Mouse (Mus musculus) left cerebral cortex, adult 18-20 months (tissue): ENCODE results near the gene Phactr3. TPM values are rescaled to one million over a fixed set of nuclear protein-coding genes. Genes with fewer than 3 reads are reported as not detected.
"Not testable (repeated sequence)": the region's sequence is repeated elsewhere in the genome, so short reads cannot be mapped to it uniquely, and the experiment has no call there.

Experiments used
- DNase-seq, 2 experiments: peaks; one replicate each; pipeline ENCODE4 v3.0.0; 2021 to 2022; ENCODE audit warnings: low spot score in 2 of 2, mixed read lengths in 1 of 2
- long read RNA-seq, 2 experiments: library from polyadenylated mRNA; stranded (forward); transcript quantifications; one replicate each; pipeline ENCODE4 v2.0.0; 2021
- total RNA-seq, 2 experiments: library from RNA; stranded (reverse); gene quantifications; 2 replicates each; pipeline ENCODE4 v1.2.3; 2021

The Phactr3 gene
- total RNA-seq = 100 to 1,000 TPM; 143 to 145 TPM
- long read RNA-seq, experiment 1, transcript Phactr3-202 (13 exons, 2,680 nt) = minor isoform, 36 of 116 reads
- long read RNA-seq, experiment 1, transcript Phactr3-201 (13 exons, 2,642 nt) = major isoform, 37 of 116 reads
- long read RNA-seq, experiment 1, partial matches to known transcripts = 33 of 116 reads
- long read RNA-seq, experiment 1, other reads (novel, unspliced or antisense) = 7 of 116 reads
- long read RNA-seq, experiment 2, transcript Phactr3-201 (13 exons, 2,642 nt) = minor isoform, 22 of 104 reads
- long read RNA-seq, experiment 2, transcript Phactr3-202 (13 exons, 2,680 nt) = major isoform, 44 of 104 reads
- long read RNA-seq, experiment 2, partial matches to known transcripts = 25 of 104 reads
- long read RNA-seq, experiment 2, other reads (novel, unspliced or antisense) = 8 of 104 reads

DNA sequence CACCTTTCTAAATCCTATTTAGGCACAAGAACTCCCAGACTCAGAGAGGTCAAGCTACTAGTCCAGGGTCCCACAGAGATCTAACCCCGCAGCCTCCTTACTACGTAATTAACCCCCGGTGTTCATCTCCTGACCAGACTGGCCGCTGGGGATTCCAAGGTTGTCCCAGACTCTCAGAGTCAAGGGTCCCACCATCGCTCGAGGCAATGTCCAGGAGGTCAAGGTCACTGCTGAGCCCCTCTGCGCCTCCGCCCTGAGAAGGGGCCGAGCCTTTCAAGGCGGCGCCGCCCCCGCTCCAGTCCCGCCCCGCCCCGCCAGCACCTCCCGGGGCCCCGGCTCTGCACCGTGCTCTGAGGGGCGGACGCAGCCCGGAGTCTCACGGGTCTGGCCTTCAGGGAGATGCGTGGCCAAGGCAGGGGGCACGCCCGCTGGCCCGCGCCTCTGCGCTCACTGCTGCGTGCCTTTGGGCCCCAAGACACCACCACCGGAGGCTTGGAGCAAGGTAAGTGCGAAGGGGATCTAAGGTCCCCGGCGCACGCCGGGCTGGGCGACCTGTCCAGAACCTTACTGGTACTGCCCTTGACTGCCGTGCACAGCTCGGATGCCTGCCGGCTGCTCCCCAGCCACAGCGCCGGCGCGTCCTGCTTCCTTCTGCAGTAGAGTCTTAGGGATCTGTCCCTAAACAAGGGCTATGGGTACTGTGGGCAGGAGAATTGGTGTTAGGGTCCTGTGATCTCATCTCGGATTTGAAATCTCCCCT, at the start of gene Phactr3:
Gene Phactr3 (plus strand): TSS at position 175 of the 760 bp plus-strand sequence.
- no peak for DNase-seq

DNA sequence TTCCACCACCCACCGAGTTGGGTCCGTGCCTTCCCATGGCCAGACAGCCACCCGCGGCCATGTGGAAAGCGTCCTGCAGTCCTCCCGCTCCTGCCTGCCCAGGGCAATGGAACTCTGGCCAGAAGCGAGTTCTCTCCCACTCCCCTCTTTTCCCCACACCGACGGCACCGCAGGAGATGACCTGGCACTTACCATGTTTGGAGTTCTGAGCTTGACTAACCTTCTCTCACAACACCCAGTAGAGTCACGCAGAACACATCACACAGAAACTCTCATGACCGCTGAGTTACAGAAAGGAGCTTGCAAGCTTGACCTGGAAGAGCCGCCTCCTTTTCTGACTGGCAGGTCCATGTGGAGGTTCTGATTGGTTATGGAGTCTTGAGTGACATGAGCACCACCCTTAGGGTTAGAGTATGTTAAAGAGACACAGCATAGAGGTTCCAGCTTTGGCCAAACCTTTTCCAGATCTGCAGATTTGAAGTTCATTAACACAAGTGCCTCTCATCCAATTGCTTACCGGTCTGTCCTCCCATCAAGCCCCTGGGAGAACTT, 40.5 kb upstream of the Phactr3 start, which contains the start of gene Zfp931:
Gene Zfp931 (minus strand): TSS at position 311 of the 552 bp plus-strand sequence.
- DNase-seq = not testable (repeated sequence)

DNA sequence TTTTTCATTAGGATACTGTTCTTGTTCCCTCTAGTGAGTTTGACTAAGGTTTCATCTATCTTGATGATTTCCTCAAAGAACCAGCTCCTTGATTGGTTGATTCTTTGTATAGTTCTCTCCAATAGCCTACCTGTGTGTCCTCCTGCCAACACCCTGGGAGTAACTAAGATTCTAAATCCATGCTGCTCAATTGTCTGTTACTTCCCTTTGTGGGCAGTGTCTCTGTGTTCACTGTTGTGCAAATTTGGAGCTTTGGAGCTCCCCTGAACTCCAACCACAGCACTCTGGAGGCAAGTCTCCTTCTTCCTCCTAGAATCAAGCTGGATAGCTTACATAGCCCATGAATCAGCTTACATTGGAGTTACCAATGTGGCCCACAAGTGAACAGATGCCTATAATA, 29.2 kb upstream of the Phactr3 start:
- no peak for DNase-seq

DNA sequence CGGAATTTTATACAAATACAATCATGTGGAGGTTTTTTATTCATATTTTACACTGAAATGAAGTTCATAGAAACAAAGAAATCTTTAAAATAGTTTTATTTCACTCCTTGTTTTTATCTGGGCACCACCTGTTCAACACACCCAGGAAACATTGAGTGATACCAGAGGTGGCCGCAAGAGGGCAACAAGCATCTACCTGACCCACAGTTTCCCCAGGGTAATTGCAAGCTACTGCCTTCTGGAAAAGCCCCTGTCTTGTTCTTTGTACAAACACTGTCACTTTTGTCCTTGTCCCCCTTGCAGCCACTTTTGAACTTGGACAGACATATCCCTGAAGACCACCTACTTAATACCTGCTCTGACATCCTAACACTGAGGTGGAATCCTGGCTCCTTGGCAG, 20.8 kb upstream of the Phactr3 start:
- DNase-seq = peak; percentile 73 to 78

DNA sequence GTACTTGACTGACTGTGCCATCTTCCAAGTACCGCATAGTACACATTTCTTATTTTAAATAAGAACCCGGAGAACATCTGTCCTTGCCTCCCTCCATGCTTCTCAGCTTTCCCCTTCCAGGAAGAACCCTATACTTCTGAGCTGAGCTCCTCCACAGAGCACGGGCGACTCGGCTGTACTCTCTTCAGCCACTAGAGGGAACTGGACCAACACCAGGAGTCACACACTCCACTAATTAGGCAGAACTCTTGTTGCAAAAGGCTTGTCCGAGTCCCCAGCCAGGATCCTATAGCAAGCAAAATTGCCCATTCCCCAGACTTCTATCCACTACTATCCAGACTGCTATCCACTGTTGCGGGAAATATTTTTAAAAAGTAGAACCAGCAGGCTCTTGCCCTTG, 16.8 kb upstream of the Phactr3 start:
- peak; percentile 77 to 81 for DNase-seq

DNA sequence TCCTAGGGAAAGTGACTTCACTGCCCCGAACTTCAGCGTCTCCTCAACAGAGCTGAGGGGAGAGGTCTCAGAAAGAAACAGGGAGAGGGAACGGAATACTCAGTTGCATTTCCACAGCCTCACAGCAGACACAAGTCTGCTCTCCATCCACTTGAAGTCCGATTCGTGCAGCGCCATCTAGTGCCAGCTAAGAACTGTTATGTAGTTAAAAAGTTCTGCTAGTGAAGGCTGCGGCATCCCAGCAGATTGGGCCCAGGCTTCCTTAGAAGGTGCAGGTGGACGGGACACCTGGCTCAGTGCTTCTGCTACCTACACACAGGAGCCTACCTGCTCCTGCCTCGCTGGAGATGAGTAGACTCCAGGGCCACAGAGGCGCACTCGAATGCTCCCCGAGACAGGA, 829 bp upstream of the Phactr3 start:
- peak; percentile 70 to 72 for DNase-seq

DNA sequence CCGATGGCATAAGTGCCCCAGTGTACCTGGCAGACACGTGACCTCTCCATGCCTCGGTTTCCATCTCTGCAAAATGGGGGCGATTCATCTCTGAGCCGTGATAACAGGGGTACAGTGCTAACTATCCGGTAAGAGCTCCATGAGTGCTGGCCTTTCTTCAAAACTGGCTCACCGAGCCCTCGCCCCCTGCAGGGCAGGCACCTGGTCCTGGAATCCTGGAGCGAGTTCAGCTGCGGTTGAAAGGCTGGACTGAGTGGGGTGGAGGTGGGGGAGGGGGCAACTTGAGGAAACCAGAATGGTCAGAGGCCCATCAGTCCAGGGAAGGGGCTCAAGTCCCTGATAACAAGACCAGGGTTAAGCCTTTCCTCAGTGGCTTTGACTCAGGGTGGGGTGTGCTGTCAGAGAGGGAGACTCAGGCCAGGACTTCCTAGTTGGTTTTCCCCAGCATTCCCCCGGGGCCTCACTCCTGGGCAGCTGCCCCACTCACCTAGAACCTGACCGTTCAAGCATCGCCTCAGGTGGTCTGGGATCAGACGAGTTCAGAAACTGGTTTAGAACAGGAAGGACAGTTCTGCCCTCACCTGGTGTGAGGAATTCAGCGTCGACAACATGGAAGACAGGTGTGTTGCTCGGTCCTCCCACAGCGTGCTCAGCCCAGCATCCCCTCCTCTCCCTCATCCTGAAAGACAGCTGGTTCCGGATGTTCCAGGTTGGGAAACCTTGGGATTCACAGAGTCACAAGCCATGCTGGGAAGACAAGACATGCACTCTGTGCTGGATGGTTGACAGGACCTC, 983 bp downstream of the Phactr3 start:
- DNase-seq = no peak

DNA sequence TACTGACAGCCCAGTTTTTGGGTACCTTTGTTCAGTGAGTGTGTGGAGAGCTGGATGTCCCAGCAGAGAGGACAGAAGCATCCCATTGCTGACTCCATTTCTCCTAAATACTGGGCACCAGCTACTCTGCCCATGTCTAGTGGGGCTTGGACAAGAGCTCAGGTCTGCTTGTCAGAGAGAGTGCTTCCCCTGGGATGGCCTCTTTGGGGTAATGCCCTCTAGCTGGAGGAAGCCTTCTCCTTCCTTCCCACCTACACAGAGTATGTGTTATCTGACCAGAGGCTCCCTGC, 1.5 kb downstream of the Phactr3 start:
- DNase-seq = no peak

DNA sequence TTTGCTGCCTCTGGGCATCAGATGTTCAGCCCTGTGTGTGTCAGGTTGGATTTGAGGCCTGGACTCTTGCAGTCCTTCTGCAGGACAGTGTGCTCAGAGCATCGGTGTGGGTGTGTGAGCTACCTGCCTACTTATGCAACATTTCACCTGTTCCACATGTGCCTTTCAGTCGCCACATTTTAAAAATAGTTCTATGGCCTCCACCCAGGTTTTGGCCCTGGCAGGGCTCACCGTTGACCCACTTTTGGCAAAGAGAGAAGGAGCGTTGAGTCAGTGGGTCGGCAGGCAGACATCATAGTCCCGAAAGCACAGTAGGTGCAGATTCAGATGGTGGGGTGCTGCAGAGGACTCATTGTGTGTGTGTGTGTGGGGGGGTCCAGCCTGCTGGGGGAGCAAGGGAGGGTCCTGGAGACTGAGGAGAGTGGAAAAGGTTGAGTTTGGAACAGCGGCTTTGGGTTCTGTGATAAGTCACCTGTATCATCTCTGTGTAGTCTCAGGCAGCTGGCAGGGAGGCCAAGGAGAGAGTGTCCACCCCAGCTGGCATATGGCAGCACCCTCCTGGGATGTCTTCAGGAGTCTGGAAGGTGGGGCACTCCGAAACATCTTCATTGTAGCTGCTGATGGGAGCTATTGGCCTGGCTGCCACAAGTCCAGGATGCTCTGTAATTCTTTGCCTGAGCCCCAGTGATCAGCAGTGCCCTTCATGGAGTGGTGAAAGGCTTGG, 2.0 kb downstream of the Phactr3 start:
- DNase-seq = no peak

DNA sequence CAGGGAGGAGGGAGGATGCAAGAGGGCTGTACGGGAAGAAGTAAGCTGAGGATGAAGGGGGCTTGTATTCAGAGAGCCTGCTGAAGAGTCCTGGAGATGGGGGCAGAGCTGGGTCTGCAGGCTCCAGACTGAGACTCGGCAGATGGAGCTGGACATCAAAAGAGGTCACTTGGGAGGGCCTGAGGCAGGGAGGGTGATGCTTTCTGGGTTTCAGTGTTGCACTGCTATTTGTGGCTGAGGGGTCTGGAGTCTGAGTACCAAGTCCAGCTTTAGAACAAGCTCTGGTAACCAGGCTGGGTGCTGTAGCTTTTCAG, 2.6 kb downstream of the Phactr3 start:
- no peak for DNase-seq

DNA sequence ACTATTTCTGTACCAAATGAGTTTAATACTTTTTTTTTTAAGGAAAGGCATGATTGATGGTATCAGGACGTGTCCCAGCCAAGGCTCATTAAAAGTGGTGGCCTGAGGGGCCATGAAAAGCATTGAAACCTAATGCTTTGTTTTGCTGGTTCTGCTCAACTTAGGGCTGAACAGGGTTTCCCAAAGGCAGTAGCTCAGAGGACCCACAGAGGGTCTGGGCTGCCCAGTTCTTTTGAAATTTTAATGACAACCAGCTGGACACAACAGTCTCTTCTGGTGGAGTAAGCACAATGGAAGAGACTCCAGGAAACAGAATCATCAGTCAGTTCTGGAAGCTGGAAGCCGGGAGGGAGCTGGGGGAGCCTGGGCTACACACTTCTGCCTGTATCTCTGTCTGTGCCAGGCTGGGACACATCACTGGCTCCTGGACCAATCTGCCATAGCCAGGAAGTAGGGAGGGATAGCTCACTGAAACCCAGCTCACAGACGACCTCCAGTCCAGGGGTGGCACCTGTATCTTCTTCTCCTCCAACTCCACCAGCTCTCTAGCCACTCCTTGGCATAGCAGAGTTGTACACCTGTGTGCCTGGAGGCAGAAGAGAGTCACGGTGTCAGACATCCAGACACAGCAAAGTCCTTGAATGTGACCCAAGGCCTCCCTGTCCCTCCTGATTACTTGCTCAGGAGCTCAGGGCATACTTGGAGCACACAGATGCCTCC, 3.3 kb downstream of the Phactr3 start:
- DNase-seq = no peak

DNA sequence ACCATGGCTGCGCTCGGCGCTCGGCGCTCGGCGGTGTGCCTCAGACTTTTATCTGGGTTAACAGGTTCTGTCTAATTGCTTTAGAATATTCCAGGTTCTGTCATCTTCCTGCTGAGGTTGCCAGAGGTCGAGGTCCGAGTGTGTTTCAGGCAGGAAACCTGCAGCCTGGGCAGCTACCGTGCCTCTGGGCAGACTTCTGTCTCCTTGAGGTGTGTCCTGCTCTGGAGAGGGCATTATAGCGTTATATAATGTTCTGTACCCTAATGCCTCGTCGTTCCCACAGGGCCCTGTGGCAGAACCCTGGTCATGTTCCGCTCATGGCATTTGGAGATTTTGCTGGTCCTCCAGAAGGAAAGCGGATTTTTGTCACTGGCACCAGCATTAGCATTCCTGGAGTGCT, 4.7 kb downstream of the Phactr3 start:
- DNase-seq = no peak

DNA sequence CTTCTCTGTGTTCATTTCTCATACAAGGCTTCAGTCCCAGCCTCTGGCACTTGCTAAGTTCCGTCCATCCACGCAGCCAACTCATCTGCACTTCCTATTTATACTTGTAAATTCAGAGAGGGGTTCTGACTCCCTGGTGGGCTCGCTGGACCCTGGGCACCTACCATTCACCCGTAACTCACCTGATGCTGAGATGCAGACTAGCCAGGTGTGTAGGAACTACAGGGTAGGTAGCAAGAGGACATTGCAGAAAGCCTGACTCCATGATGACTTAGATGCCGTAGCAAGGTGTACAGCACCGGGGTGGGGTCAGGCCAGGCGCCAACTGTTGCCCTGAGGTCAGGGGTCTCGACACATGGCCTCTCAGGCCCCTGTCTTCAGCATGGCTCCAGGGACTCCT, 6.7 kb downstream of the Phactr3 start:
- no peak for DNase-seq

DNA sequence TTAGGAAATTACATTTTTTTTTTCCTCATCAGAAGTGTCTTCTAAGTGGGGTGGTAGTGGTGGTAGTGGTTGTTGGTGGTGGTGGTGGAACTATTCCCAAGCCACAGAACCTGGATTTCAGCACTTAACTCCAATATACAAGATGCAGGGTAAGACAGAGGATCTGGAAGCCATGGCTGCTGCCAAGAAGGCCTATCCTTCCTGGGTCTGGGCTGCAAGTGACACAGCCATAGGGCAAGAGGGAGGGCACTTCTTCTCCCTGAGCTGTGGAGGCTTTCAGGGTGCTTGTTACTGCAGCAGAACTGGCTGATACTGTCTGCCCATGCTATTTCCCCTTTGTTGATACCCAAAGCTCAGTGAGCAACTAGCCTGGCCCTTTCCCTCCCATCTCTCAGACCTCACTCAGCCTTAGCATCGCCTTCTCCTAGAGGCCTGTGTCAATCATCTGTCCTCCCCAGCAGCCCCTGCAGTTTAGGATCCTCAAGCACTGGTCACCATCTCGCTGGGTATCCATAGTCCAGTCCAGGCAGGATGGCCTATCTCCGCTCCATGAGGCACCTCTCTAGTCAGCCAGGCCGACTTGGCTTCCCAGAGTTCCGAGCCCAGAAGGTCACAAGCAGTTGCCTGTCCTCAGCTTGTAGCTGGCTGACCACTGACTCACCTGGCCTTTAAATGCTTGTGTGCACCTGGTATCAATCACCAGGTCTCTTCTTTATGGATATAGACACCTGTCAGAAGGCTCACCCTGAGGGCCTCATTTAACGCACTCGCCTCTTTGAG, 7.5 kb downstream of the Phactr3 start:
- no peak for DNase-seq

DNA sequence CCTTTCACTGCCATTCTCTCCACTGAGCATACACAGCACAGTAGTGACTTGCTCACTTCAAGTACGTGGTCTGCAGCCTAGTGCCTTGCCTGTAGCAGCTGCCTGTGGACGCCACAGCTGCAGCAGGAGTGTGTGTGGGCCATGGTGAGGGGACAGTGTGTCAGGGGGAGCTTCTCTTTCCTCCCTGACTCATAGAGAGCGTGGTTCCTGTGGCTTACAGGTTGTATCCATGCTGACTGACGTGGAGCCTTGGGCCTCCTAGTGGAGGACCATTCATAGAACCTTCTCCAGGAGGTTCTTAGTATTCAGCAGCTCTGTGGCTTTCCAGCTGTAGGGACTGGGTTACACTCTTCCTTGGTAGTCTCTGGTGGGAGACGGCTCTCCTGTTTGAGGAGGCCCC, 9.8 kb downstream of the Phactr3 start:
- no peak for DNase-seq

DNA sequence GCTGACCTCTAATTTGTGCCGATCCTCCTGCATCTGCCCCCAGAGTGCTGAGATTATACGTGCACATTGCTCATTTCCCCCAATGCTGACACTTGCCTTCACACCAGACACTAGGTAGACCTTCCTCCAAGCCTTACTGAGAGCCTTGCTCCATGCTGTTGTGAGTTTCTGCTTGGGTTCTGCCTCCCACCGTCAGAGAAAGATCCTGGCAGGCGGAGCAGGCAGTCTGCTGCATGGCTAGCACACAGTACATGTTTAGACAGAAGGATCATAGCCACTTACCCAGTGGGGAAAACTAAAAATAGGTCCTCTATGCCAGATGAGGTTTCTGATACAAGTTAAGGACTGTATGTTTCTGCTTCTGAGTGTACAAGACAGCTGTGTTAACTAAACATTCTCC, 10.4 kb downstream of the Phactr3 start:
- peak in 1 of 2 experiments; percentile 27 for DNase-seq

DNA sequence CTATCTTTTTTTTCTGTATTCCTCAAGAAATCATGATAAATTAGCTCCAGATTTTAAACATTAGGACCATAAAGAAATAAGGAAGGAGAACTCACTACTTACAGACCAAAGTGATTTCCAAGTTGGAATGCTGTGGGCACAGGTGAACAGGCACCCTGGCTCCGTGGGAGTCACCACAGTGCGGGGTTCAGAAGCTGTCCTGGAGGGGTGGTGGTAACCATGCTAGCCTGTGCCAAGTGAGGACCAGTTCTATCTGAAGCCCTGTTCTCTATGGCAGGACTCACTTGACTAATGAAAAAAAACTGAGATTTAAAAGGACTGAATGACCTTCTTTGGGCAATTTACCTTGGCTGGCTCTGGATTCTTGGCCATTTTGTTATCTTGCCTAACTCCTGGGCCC, 10.9 kb downstream of the Phactr3 start:
- DNase-seq = no peak

DNA sequence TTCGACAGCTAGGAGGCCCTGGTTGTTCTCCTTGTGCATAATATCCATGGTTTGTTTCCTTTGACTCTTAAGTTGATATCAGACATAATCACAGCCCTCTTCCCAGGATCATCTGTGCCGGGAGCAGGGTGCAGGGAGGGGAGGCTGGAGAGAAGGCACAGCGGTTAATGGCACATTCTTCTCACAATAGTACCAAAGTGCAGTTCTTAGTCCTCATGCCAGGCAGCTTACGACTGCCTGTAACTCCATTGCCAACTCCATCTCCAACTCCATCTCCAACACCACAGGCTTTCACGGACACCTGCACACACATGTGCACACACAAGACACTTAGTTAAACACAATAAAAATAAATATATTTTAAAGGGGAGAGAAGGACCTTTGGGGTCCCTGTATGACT, 11.8 kb downstream of the Phactr3 start:
- no peak for DNase-seq

DNA sequence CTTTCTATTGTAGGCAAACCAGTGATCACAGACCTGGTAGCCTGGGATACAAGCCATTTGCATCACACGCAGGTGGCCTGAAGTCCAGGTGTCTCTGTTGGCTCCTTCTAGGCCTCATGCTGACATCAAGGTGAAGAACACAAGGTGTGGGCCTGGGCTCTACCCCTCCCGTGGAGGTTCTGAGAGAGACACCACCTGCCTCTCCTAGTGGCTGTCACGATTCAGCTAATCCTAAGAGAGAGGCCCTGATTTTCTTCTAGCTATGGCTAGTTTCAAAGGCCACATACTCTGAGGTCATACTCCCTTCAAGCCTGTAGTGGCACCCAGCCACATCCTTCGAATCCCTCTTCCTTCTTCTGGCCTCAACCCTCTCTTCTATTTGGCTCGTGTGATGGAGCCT, 12.2 kb downstream of the Phactr3 start:
- no peak for DNase-seq
